Mouse (Mus musculus) myocyte (in vitro differentiated cells): ENCODE measurements around the gene Mrpl9.

Experiments used
- CEBPB ChIP-seq: IDR thresholded peaks from 2 replicates; pipeline ENCODE4 v1.6.1; 2011; ENCODE audit warnings: mild to moderate bottlenecking, moderate library complexity; ENCODE audit not compliant: poor library complexity, insufficient read depth, severe bottlenecking
- E2F4 ChIP-seq: IDR thresholded peaks from one replicate; pipeline ENCODE4 v1.6.1; 2011; ENCODE audit warnings: mild to moderate bottlenecking, control low read depth, moderate library complexity; ENCODE audit not compliant: insufficient read depth
- MAX ChIP-seq: IDR thresholded peaks from one replicate; pipeline ENCODE4 v1.6.1; 2011; ENCODE audit warnings: low read depth, mild to moderate bottlenecking, control low read depth
- MYOD1 ChIP-seq, 3 experiments: IDR thresholded peaks; one replicate each; pipeline ENCODE4 v1.6.1; 2011; ENCODE audit warnings: control low read depth in 2 of 3, low read depth in 2 of 3, mild to moderate bottlenecking in 2 of 3, moderate library complexity in 1 of 3; ENCODE audit not compliant: insufficient read length in 2 of 3, control insufficient read depth in 1 of 3
- POLR2A ChIP-seq: IDR thresholded peaks from one replicate; pipeline ENCODE4 v1.6.1; 2011; ENCODE audit warnings: low read depth, mild to moderate bottlenecking, control low read depth, moderate library complexity; ENCODE audit not compliant: insufficient read length
- POLR2AphosphoS2 ChIP-seq: IDR thresholded peaks from one replicate; pipeline ENCODE4 v1.6.1; 2011; ENCODE audit warnings: low read depth, control low read depth; ENCODE audit not compliant: insufficient read length
- REST ChIP-seq: IDR thresholded peaks from one replicate; pipeline ENCODE4 v1.6.1; 2011; ENCODE audit warnings: mild to moderate bottlenecking, control low read depth, moderate library complexity; ENCODE audit not compliant: insufficient read depth, insufficient read length
- SRF ChIP-seq: IDR thresholded peaks from one replicate; pipeline ENCODE4 v1.6.1; 2011; ENCODE audit warnings: low read depth; ENCODE audit not compliant: control insufficient read depth, insufficient read length
- TCF12 ChIP-seq: IDR thresholded peaks from one replicate; pipeline ENCODE4 v1.6.1; 2011; ENCODE audit warnings: mild to moderate bottlenecking, control low read depth; ENCODE audit not compliant: poor library complexity, insufficient read depth, severe bottlenecking
- TCF3 ChIP-seq: IDR thresholded peaks from one replicate; pipeline ENCODE4 v1.6.1; 2011; ENCODE audit warnings: low read depth, control low read depth; ENCODE audit not compliant: insufficient read length
- USF1 ChIP-seq: IDR thresholded peaks from one replicate; pipeline ENCODE4 v1.6.1; 2011; ENCODE audit warnings: low read depth, mild to moderate bottlenecking, control low read depth, moderate library complexity

GRCm38 (mm10) chr3:94449377-94449776, 6.3 kb downstream of the Mrpl9 start:
- no peak for TF ChIP-seq TCF12
- no peak for TF ChIP-seq MAX
- no peak for TF ChIP-seq POLR2AphosphoS2
- TF ChIP-seq USF1, result no peak
- no peak for TF ChIP-seq SRF
- TF ChIP-seq POLR2A, result no peak
- TF ChIP-seq TCF3, result no peak
- no peak for TF ChIP-seq MYOD1 (IDR thresholded peaks at IDR 0.05; ENCODE audit: control insufficient read depth in 1 of 3, insufficient read length in 2 of 3, low read depth in 2 of 3)
- no peak for TF ChIP-seq E2F4
- TF ChIP-seq CEBPB, result no peak
- TF ChIP-seq REST, result no peak
